Mouse (Mus musculus): Measurements from ENCODE around the gene Tfpi. TPM values are rescaled to one million over a fixed set of nuclear protein-coding genes. Genes with fewer than 3 reads are reported as not detected.

The Tfpi gene
- total and polyA plus RNA-seq, 3 experiments: 0.17 to 0.46 TPM; not detected in 1

DNA sequence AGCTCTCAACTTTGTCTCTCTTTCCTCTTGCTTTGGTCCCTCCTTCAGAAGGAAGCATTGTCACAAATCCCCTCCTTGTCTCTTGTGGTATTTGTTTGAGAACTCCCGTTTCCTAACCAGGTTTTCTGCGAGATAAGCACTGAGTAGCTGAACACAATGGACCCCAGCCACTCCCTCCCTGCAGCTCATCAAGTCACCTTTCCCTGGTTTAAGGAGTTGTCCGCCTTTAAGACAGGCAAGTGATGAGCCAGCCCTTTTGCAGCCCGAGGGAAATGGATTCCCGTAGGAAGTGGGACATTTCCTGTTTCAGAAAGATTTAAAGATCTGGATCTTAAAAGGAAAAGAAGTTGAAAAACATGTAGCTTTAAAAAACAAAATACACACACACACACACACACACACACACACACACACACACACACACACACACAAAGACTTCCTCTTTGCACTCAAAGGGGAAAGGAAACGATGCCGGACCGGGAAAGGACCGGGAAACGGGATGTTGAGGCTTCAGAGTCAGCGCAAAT lies 16.9 kb downstream of the Tfpi start:
- Histone ChIP-seq H3K36me3 (replicated peaks in 1 of 2; ENCODE audit: control insufficient read depth in 1 of 2, insufficient read depth in 1 of 2, low read length in 1 of 2) (no peaks in the 10 kb centered on the region), H3K27me3 (replicated peaks) (no peaks in the 10 kb centered on the region), H3K4me1 (ENCODE audit: control insufficient read depth in 1 of 2, insufficient read depth in 2 of 2) (peaks cover 0 to 2% of the 10 kb centered on the region in 2 experiments; a peak in 2 of 4 replicates), H3K27ac (ENCODE audit: insufficient read depth, low read depth) (no peak overlapping the region), H3K4me3 (replicated peaks in 1 of 3; ENCODE audit: low read depth in 2 of 3, low read length in 2 of 3, poor library complexity in 1 of 3) (no peak overlapping the region), H3K9ac (ENCODE audit: insufficient read depth, low read depth) (no peak overlapping the region), H3K4me2 (ENCODE audit: insufficient read depth, low read depth, poor library complexity, severe bottlenecking) (no peak overlapping the region), H3K9me3 (replicated peaks; ENCODE audit: low read length) (no peaks in the 10 kb centered on the region), H3K79me2 (replicated peaks; ENCODE audit: control insufficient read depth, extremely low read depth, insufficient read depth, poor library complexity, severe bottlenecking) (no peaks in the 10 kb centered on the region)
- in situ Hi-C loops (cut with MboI; ENCODE audit: low pct_ligation_motif_present, low pct_unique_long_range_greater_than_20kb, low sequenced_read_pairs): loop anchor here (25.0 kb wide), 1 partner anchor 203 kb away; the partner anchor contains the start of genes Btbd18, Ctnnd1 and Selenoh
- TF ChIP-seq E2F4 (IDR thresholded peaks at IDR 0.05; ENCODE audit: insufficient replicate concordance, low read depth, low read length): no peak
- TF ChIP-seq TCF12 (IDR thresholded peaks at IDR 0.05; ENCODE audit: low read depth, low read length): no peak
- no peak for TF ChIP-seq POLR2A (IDR thresholded peaks at IDR 0.05; ENCODE audit: low read depth, low read length)
- no peak for TF ChIP-seq CHD2 (IDR thresholded peaks at IDR 0.05; ENCODE audit: low read length)
- TF ChIP-seq MEF2A (IDR thresholded peaks at IDR 0.05; ENCODE audit: borderline replicate concordance, low read depth, low read length): no peak
- no peak for TF ChIP-seq UBTF (IDR thresholded peaks at IDR 0.05; ENCODE audit: low read depth, low read length)
- no peak for TF ChIP-seq ZNF384 (IDR thresholded peaks at IDR 0.05; ENCODE audit: low read depth, low read length)
- TF ChIP-seq CTCF (conservative IDR thresholded peaks at IDR 0.05 in 1 of 2, IDR thresholded peaks at IDR 0.05 in 1 of 2; ENCODE audit: low read depth in 2 of 2, low read length in 2 of 2): no peak
- TF ChIP-seq BHLHE40 (IDR thresholded peaks at IDR 0.05; ENCODE audit: low read depth, low read length): no peak
- no peak for TF ChIP-seq ETS1 (conservative IDR thresholded peaks at IDR 0.05; ENCODE audit: low read depth, low read length)
- no peak for TF ChIP-seq SIN3A (IDR thresholded peaks at IDR 0.05; ENCODE audit: low read length)
- no peak for TF ChIP-seq NRF1 (IDR thresholded peaks at IDR 0.05; ENCODE audit: low read depth, low read length)
- TF ChIP-seq MXI1 (IDR thresholded peaks at IDR 0.05; ENCODE audit: low read depth, low read length): no peak
- no peak for TF ChIP-seq JUN (IDR thresholded peaks at IDR 0.05; ENCODE audit: insufficient read depth, low read depth, low read length)
- no peak for TF ChIP-seq CHD1 (IDR thresholded peaks at IDR 0.05; ENCODE audit: low read depth, low read length)
- DNase-seq (ENCODE audit: extremely low read depth): no peak
- dilution Hi-C loops (cut with MboI; ENCODE audit: extremely low pct_ligation_motif_present, extremely low pct_unique_long_range_greater_than_20kb, low sequenced_read_pairs): no loop called here

DNA sequence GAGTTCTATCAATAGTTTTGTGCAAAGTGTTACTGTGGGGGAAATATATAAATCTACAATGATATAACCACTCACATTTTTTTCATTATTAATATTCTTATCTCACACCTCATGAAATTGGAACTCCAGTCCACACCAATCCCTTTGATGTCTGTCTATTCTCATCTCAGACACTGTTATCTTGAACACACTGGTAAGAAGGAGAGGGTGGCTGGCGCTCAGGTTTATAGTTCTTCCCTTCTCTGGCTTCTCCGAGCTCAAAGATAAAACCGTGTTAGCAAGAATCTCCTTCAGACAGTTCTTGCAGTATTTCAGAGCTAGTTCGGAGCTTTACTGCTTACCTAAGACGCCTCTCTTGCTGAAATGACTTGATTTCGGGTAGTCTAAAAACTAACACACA lies 19.4 kb downstream of the Tfpi start:
- Histone ChIP-seq H3K4me3 (replicated peaks in 1 of 3; ENCODE audit: low read depth in 2 of 3, low read length in 2 of 3, poor library complexity in 1 of 3) (no peak overlapping the region), H3K9me3 (replicated peaks; ENCODE audit: low read length) (no peaks in the 10 kb centered on the region), H3K27ac (ENCODE audit: insufficient read depth, low read depth) (no peak overlapping the region), H3K36me3 (replicated peaks in 1 of 2; ENCODE audit: control insufficient read depth in 1 of 2, insufficient read depth in 1 of 2, low read length in 1 of 2) (no peaks in the 10 kb centered on the region), H3K27me3 (replicated peaks) (no peaks in the 10 kb centered on the region), H3K4me1 (ENCODE audit: control insufficient read depth in 1 of 2, insufficient read depth in 2 of 2) (peaks cover 0 to 5% of the 10 kb centered on the region in 2 experiments; a peak in 2 of 4 replicates), H3K9ac (ENCODE audit: insufficient read depth, low read depth) (no peak overlapping the region), H3K79me2 (replicated peaks; ENCODE audit: control insufficient read depth, extremely low read depth, insufficient read depth, poor library complexity, severe bottlenecking) (no peaks in the 10 kb centered on the region), H3K4me2 (ENCODE audit: insufficient read depth, low read depth, poor library complexity, severe bottlenecking) (no peak overlapping the region)
- in situ Hi-C loops (cut with MboI; ENCODE audit: low pct_ligation_motif_present, low pct_unique_long_range_greater_than_20kb, low sequenced_read_pairs): loop anchor here (25.0 kb wide), 1 partner anchor 205 kb away; the partner anchor contains the start of genes Btbd18, Ctnnd1 and Selenoh
- dilution Hi-C loops (cut with MboI; ENCODE audit: extremely low pct_ligation_motif_present, extremely low pct_unique_long_range_greater_than_20kb, low sequenced_read_pairs): no loop called here
- no peak for DNase-seq (ENCODE audit: extremely low read depth)
- TF ChIP-seq USF1 (IDR thresholded peaks at IDR 0.05; ENCODE audit: low read depth, low read length) (no peak), POLR2A (IDR thresholded peaks at IDR 0.05; ENCODE audit: low read depth, low read length) (no peak), SIN3A (IDR thresholded peaks at IDR 0.05; ENCODE audit: low read length) (no peak), IRF4 (IDR thresholded peaks at IDR 0.05; ENCODE audit: low read depth, low read length) (no peak), MAFK (IDR thresholded peaks at IDR 0.05; ENCODE audit: insufficient replicate concordance, low read length) (no peak), USF2 (conservative IDR thresholded peaks at IDR 0.05; ENCODE audit: low read depth, low read length) (no peak), JUND (conservative IDR thresholded peaks at IDR 0.05; ENCODE audit: low read depth, low read length) (no peak), TCF12 (IDR thresholded peaks at IDR 0.05; ENCODE audit: low read depth, low read length) (no peak), MAZ (IDR thresholded peaks at IDR 0.05; ENCODE audit: low read depth, low read length) (no peak)

All from CH12.LX (cell line).